Mouse (Mus musculus) heart, adult 8-10 months (tissue): ENCODE data around the gene Mgat2. TPM values are rescaled to one million over a fixed set of nuclear protein-coding genes. Genes with fewer than 3 reads are reported as not detected.

ENCODE experiments used
- DNase-seq: peaks from one replicate; pipeline ENCODE4 v3.0.0; 2022; ENCODE audit warnings: low spot score
- microRNA-seq: library from miRNA; unstranded; fragments of <30 nt; microRNA quantifications from one replicate; pipeline ENCODE4 v1.2.0, GENCODE M21; 2022
- total RNA-seq, 4 experiments: library from RNA; stranded (reverse); gene quantifications; 2 replicates each; pipeline ENCODE4 v1.2.4; 2022

Gene Mgat2
- total RNA-seq, 4 experiments from 2014 or later = 16.6 to 19.7 (median 16.9) TPM

DNA sequence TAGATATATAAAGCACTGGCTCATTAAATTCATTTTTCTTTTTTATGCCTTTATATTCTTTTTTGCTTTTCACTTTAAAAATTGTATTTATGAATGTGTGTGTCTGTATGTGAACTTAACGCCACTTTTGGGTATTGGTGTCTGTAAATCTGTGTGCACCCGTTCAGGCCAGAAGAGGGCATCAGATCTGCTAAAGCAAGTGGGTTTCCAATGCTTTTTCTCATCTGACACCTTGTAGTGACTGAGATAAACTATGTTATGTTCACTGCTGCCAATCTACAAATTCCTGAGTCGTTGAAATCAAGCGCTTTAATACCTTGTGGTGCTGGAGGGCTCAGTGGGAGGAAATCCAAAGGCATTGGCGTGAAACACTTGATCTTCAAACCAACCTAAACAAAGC lies 27.1 kb downstream of the Mgat2 start:
- DNase-seq = no peak

DNA sequence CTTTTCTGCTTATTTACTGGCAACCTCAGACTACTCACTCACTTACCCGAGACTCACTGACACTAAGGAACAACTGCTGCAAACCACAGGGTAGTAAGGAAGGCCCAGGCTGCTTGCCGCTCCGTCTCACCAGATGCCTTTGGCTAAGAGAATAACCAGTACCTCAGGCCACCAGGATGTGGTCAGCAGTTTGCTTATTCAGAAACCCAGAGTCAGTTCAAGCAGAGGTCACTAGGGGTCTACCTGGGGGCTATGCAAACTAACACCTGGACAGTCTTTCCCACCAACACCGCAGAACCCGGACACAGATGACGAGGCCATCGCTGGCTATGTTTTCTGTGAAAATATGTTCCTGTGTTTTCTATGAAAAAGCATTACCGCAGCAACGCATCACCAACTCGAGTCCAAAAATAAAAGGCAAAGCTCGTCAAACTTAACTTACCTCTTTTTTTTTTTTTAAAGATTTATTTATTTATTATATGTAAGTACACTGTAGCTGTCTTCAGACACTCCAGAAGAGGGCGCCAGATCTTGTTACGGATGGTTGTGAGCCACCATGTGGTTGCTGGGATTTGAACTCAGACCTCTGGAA lies 29.3 kb downstream of the Mgat2 start:
- DNase-seq = no peak

DNA sequence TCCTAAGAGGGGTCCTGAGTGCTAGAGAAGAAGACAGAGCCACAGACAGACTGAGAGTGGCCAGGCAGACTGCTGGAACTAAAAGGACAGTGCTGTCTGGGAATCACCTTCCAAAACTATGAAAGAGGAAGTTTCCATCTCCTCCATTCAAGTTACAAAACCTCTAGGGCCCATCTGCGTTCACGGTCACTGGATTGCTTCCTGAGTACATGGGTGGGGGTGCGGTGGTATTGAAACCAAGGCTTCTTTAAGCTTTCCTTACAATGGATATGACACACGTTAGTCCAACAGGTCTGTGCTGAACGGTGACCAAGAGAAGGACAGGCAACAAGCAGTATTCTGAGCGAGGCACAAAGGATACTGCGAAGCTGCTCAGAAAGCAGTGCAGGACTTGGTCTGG lies 30.4 kb downstream of the Mgat2 start:
- DNase-seq = no peak

DNA sequence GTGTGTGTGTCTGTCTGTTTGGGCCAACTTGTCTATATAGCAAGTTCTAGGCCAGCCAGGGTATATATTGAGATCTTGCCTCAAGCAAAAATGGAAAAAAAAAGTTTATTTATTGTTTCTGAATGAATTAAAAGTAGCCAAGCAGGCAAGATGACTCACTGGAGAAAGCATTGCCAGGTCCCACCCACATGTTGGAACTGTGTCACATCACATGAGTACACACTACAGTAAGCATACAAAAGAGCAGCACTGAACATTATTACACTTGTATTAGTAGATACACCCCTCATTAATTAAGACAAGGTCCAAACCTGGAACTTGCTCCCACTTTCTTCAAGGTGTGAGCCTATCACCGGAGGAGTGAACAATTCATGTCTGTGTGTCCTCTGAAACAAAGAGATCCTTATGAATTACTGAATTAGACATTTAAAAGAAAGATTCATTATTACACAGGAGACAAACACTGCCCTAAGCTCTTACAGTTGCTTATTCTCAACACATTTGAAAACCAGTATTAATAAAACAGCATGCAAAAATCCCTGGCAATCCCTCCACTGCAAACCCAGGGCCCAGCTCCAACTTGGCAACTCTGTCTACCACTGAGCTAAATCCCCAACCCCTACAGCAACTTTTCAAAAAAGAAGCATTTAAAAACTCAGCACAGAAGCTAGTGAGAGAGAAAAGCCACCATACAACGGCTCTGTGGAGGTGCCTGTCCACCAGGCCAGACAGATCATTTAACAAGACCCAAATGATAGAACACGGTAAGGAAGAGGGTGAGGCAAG lies 31.2 kb downstream of the Mgat2 start:
- DNase-seq = peak; percentile 74

DNA sequence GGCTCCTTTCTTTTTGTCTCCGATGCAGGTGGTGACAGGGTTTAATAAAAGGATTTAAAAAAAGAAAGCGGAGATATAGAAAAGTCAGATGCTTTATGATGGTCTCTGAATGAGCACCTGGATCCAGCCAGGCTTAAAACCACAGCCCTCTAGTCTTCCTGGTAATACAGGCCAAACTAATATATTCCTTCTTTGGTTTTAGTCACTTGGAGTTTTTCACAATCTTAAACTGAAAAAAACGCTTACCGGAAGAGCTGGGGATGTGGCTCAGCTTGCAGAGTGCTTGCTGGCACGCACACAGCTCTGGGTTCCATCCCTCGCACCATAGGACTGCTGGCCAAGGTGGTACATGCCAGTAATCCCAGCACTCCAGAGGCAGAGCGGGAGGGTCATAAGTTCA lies 32.6 kb downstream of the Mgat2 start:
- DNase-seq = no peak

DNA sequence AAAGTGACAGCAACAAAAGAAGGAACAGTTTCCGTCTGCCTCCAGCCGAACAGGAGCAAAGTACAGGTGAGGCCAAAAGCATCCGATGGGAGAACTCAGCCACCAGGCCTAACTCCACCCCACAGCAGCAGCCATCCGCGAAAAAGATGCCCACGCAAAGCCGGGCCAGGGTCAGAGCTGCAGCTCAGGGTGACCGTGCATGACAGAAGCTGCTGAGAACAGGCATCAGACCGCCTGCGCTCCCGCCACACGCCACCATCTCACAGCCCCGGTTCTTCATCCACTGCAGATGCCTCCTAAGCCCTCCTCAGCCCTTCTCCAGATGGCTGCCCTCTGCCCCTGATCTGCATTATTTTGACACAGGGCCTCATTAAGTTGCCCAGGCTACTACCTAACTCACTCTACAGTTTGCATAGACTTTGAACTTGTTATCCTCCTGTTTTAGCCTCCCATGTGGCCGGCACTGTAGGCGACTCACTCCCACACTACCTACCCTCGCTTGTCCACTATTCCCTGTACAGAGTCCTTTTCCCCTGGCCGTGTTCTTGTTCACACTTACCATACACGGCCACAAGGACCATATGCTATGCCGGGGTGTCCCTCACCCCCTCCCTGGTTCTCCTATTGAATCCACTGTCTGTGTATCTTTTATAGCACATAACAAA lies 36.8 kb downstream of the Mgat2 start:
- DNase-seq = no peak

DNA sequence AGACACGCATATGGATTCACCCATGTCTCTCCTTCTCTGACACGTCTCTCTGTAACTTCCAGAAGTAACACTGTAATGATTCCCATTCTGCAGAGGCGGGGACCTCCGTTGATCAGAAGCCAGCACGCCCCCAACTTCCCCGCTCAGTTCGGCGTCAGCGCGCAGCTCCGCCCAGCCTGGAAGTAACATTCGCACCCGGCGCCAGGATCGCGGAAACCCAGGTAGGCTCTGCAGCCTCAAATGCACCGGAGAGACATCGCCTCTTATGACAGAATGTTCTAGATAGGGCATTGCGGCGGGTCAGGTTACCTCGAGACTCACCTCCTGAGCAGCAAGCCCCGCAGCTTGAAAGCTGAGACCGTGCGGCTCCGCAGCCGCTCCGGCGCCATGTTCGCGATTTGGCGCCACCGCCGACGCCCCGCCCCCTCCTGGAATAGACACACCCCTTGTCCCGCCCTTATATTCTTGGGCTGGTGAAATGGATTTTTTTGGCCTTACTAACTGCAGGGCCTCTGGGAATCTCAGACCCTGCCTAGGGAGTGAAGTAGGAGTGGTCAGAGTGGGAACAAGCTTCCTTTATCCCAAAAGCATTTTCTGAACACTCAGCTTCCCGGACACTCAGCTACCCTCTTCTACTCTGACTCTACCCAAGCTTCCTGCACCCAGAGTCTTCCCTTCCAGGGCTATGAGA lies 44.0 kb downstream of the Mgat2 start, which contains the start of gene Pole2:
Gene Pole2 (minus strand): TSS at position 420 of the 691 bp plus-strand sequence.
- peak; percentile 90 for DNase-seq

DNA sequence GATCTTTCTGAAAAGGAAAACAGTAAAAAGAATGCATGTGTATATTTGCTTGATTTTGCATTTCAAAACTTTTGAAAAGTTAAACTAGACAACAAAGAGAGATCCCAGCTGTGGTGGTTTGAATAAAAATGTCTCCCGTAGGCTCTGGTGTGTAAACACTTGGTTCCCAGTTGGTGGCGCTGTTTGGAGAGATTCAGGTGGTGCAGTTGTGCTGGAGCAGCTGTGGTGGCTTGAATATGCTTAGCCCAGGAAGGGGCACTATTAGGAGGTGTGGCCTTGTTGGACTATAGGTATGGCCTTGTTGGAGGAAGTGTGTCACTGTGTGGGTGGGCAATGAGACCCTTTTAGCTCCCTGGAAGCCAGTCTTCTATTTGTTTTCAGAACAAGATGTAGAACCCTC lies 45.3 kb downstream of the Mgat2 start:
- DNase-seq = no peak

DNA sequence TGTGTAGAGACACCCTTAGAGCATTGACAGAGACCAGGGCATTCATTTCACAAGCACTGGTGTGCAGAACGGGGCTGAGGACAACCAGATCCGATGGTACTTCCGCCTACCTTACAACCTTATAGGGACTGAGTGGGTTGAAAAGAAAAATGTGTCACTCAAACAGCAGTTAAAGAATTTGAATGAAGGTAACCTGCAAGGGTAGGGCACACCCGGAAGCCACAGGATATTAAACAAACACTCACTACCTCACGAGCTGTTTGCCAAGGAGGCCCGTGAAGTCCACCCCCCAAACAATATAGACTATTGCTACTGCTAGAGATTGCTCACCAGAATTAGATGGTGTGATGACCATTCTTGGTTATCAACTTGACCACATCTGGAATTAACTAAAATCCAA lies 51.8 kb downstream of the Mgat2 start:
- DNase-seq = no peak

Small RNA genes within 50 kb of the gene (microRNA-seq; reads per million reads assigned to microRNA genes)
- gene Gm47287 (not detected), gene Gm47295 (0.84 reads per million)

Other genes starting within 250 kb of the Mgat2 start
- gene Rps29, start 25.0 kb upstream of the Mgat2 start, total RNA-seq = 1,000 to 10,000 TPM; 1,252 to 1,700 (median 1,462) TPM
- not detected for gene Lrr1, start 15.3 kb upstream of the Mgat2 start, total RNA-seq
- 100 to 1,000 TPM; 194 to 232 (median 216) TPM for gene Rpl36al, start 74 bp upstream of the Mgat2 start, total RNA-seq
- 1 to 10 TPM; 2.6 to 4.0 (median 3.3) TPM for gene Gm49383, start 12.9 kb downstream of the Mgat2 start, total RNA-seq
- gene Dnaaf2, start 14.3 kb downstream of the Mgat2 start, total RNA-seq = under 1 TPM; 0.57 to 0.73 (median 0.65) TPM
- 1 to 10 TPM; 2.3 to 4.1 (median 3.3) TPM for gene Gm49384, start 20.1 kb downstream of the Mgat2 start, total RNA-seq
- under 1 TPM; 0.17 to 0.65 (median 0.35) TPM for gene Pole2, start 44.0 kb downstream of the Mgat2 start, total RNA-seq
- 10 to 100 TPM; 43.3 to 53.9 (median 48.2) TPM for gene Klhdc1, start 57.0 kb downstream of the Mgat2 start, total RNA-seq
- 100 to 1,000 TPM in 3 of 4 experiments, 10 to 100 TPM in 1; 100.0 to 112 (median 105) TPM for gene Klhdc2, start 112.5 kb downstream of the Mgat2 start, total RNA-seq
- gene Nemf, start 173.0 kb downstream of the Mgat2 start, total RNA-seq = 10 to 100 TPM; 18.9 to 22.6 (median 20.7) TPM
- 10 to 100 TPM; 33.7 to 39.7 (median 39.6) TPM for gene Arf6, start 188.0 kb downstream of the Mgat2 start, total RNA-seq
- gene Gm9887, start 188.3 kb downstream of the Mgat2 start, total RNA-seq = 1 to 10 TPM in 1 of 4 experiments, under 1 TPM in 3; 0.63 to 1.3 (median 0.77) TPM